Mouse (Mus musculus) C2C12 (cell line): ENCODE measurements around the gene Iffo2.

ENCODE experiments used
- CTCF ChIP-seq: IDR thresholded peaks from one replicate; pipeline ENCODE4 v1.5.1; 2011; ENCODE audit not compliant: control insufficient read depth, insufficient read depth, insufficient read length
- MAX ChIP-seq: IDR thresholded peaks from one replicate; pipeline ENCODE4 v1.6.1; 2011; ENCODE audit warnings: mild to moderate bottlenecking, control low read depth
- MYOD1 ChIP-seq: IDR thresholded peaks from one replicate; pipeline ENCODE4 v1.6.1; 2011; ENCODE audit warnings: low read depth; ENCODE audit not compliant: control insufficient read depth, insufficient read length
- USF1 ChIP-seq: IDR thresholded peaks from one replicate; pipeline ENCODE4 v1.6.1; 2011; ENCODE audit warnings: low read depth, mild to moderate bottlenecking, control low read depth, moderate library complexity

- no peak for TF ChIP-seq CTCF
- no peak for TF ChIP-seq MYOD1
- no peak for TF ChIP-seq MAX
- no peak for TF ChIP-seq USF1
Measured at GRCm38 (mm10) chr4:139505716-139506115, 24.6 kb upstream of the Iffo2 start.
